Mouse (Mus musculus) testis, adult 2 months (tissue): ENCODE data around the gene Cers2.

Experiments
- CTCF ChIP-seq: fragments of 200-500 bp; IDR thresholded peaks from 2 replicates; pipeline ENCODE4 v1.5.1; 2012; ENCODE audit warnings: low read depth, mild to moderate bottlenecking, inconsistent platforms, low read length, moderate library complexity; ENCODE audit not compliant: control insufficient read depth, insufficient read depth, insufficient replicate concordance
- POLR2A ChIP-seq: fragments of 200-500 bp; IDR thresholded peaks from 2 replicates; pipeline ENCODE4 v1.6.1; 2012; ENCODE audit warnings: low read depth, mild to moderate bottlenecking, inconsistent platforms, low read length, moderate library complexity; ENCODE audit not compliant: control insufficient read depth

GRCm38 (mm10) chr3:95286510-95286909, 28.1 kb upstream of the Cers2 start:
- TF ChIP-seq POLR2A, result no peak
- TF ChIP-seq CTCF, result no peak
